Mouse (Mus musculus) olfactory bulb, adult 2 months (tissue): ENCODE data around the gene 1700030K09Rik. TPM values are rescaled to one million over a fixed set of nuclear protein-coding genes. Genes with fewer than 3 reads are reported as not detected.

Source experiments
- H3K27ac ChIP-seq: fragments of 200-500 bp; 2 replicates; pipeline ENCODE4 v1.5.1; 2012; ENCODE audit warnings: low read depth, low read length; ENCODE audit not compliant: insufficient read depth
- H3K4me1 ChIP-seq: fragments of 200-500 bp; 2 replicates; pipeline ENCODE4 v1.6.1; 2012; ENCODE audit warnings: low read length; ENCODE audit not compliant: control insufficient read depth, insufficient read depth
- H3K4me3 ChIP-seq: fragments of 200-500 bp; 2 replicates; pipeline ENCODE4 v1.5.1; 2012; ENCODE audit warnings: mild to moderate bottlenecking, low read depth, low read length, moderate library complexity; ENCODE audit not compliant: insufficient read depth
- CTCF ChIP-seq: fragments of 200-500 bp; IDR thresholded peaks from 2 replicates; pipeline ENCODE4 v1.5.1; 2012; ENCODE audit warnings: low read depth, mild to moderate bottlenecking, low read length, moderate library complexity; ENCODE audit not compliant: insufficient read depth
- POLR2A ChIP-seq: fragments of 200-500 bp; IDR thresholded peaks from 2 replicates; pipeline ENCODE4 v1.6.1; 2012; ENCODE audit warnings: mild to moderate bottlenecking, low read depth, low read length, moderate library complexity; ENCODE audit not compliant: insufficient read depth
- WGBS: fragments of 180-500 bp; shearing (Covaris S2); methylation state at CpG from one replicate; pipeline ENCODE4 v1.1.7; 2018; 5-methylcytosine and 5-hydroxymethylcytosine counted together
- polyA plus RNA-seq: library from polyadenylated mRNA; stranded (reverse); fragments of >200 nt; gene quantifications from 2 replicates; pipeline ENCODE4 v1.2.4, GENCODE M21; 2012; ENCODE audit warnings: low replicate concordance; ENCODE audit not compliant: missing spikeins, insufficient read depth, insufficient read length

1700030K09Rik gene
- polyA plus RNA-seq, 1 experiment: not detected

DNA sequence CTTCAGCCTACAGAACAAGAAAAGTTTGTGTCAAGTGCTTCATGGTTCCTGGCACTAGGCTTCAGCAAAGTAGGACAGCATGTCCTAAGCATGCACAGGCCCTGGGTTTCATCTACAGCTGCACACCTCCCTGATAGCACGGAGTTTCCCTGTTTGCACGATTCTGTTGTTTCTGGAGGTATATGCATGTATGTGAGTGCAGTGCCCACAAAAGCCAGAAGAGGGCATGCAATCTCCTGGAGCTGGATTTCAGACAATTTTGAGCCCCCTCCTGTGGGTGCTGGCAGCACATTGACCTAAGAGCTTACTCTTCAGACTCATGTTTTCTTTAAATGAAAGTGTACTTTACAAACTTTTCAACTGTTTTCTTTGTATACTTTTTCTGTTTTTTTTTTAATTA is 10.2 kb downstream of the 1700030K09Rik start:
- TF ChIP-seq CTCF (no peak), POLR2A (no peak)
- no peak overlapping the region for H3K4me3 ChIP-seq
- H3K4me1 ChIP-seq: no peaks in the 10 kb centered on the region
- H3K27ac ChIP-seq: no peak overlapping the region
- 96% methylated on average over 2 of the region's 2 CpGs for WGBS

DNA sequence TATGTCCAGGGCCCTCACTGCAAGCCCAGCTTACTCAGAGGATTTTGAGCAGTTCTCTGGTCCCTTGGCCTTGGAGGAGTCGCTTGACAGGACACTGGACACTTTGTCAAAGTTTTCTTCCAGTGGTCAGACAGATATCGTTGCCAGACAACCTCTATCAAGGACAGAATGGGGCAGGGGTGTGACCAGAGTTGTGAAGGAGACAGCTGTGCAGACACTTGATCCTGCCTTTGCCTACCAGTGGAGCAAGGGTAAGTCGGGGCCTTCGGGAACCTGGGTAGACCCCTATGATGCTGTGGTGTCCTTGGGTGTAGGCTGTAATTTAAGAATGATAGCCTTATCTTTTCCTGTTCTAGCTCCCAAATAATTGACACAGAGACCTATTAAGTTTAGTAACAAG is 11.6 kb downstream of the 1700030K09Rik start:
- no peak for TF ChIP-seq CTCF
- TF ChIP-seq POLR2A: no peak
- WGBS: 90% methylated on average over 4 of the region's 4 CpGs
- Histone ChIP-seq H3K4me1 (no peaks in the 10 kb centered on the region), H3K4me3 (no peak overlapping the region), H3K27ac (no peak overlapping the region)

DNA sequence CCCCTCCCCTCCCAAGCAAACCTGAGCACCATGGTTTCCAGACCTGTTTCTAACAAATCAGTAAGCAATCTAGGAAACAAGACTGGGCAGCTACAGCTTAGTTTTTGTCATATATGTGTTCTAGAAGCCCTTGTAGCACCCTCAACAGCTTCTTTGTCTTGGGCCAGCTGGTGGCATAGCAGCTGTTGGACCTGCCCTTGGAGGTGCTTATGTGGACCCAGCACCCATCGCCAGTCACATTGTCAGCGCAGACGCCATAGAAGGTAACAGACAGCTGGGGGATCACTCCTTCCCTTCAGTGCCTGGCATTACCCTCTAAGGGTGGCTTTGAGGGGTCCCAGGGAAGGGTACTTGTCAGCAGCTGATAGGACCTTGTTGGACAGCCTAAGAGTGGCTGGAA is 14.1 kb downstream of the 1700030K09Rik start:
- H3K4me1 ChIP-seq: no peaks in the 10 kb centered on the region
- TF ChIP-seq CTCF (no peak), POLR2A (no peak)
- 87% methylated on average over 3 of the region's 3 CpGs for WGBS
- no peak overlapping the region for H3K4me3 ChIP-seq
- no peak overlapping the region for H3K27ac ChIP-seq

DNA sequence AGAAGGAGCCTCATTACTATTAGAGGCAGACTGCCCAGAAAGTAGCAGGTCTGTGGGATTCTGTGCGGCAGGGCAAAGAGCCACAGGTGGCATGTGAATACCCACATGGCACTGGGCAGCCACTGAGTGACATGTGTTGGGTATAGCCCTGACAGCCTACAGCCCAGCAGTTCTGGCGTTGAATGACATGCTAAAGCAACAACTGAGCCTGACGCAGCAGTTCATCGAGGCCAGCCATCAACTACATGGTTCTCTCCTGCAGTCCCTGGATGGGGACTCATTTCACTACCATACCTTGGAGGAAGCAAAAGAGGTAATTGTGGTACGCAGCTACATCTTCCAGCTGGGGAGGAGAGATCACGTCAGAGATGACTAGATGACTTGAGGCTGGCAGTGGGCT is 14.8 kb downstream of the 1700030K09Rik start:
- H3K4me1 ChIP-seq: no peaks in the 10 kb centered on the region

DNA sequence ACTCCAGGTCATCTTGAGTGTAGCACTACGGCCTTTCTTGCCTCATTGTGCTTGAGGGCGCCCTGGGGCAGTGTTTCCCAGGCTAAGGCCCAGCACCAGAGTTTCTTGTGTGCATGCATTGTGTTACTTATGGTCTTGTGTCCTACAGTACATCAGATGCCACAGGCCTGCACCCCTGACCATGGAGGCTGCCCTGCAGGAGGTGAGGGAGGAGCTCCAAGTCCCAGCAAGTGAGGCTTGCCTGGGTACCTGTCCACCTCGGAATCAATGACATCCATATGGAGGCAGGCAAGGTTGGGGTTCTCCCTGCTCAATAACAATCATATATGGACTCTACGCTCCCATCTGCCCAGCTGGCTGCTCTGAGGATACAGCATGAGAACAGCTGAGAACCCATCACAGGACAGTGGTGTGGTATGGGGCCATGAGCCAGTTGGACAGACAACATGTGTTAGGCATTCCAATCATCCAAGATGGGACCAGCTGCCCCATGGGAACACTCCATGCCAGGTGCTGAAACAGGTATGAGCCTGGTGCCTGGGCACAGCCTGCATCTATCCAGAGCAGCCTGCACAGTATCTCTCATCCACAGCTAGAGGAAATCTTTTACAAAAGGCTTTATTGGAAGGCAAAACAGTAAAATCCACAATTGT is 16.3 kb downstream of the 1700030K09Rik start:
- H3K27ac ChIP-seq: no peak overlapping the region
- WGBS: 92% methylated on average over 4 of the region's 4 CpGs

More for the DNA sequence above, 14.8 kb downstream of the 1700030K09Rik start:
- no peak overlapping the region for H3K4me3 ChIP-seq
- no peak for TF ChIP-seq CTCF
- no peak for TF ChIP-seq POLR2A
- WGBS: 88% methylated on average over 6 of the region's 6 CpGs
- no peak overlapping the region for H3K27ac ChIP-seq

DNA sequence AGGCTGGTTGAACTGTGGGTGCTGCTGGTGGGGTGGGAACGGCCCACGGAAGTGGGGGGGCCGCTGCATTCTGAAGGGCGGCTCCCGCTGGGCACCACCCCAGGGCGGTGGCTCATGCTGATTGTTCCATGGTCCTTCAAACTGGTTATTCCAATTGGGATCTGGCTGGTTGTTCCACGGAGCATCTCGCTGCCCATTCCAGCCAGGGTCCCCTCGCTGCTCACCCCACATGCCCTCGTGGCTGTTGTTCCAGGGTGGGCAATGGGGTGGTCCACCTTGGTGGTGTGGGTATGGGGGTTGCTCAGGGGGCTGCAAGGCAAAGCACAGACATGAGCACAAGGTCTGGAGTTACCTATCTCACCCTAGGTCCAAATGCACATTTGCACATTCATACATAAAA is 20.5 kb downstream of the 1700030K09Rik start:
- TF ChIP-seq CTCF (no peak), POLR2A (no peak)
- WGBS: 92% methylated on average over 10 of the region's 10 CpGs
- H3K27ac ChIP-seq: no peak overlapping the region
- no peak overlapping the region for H3K4me3 ChIP-seq
- H3K4me1 ChIP-seq: no peaks in the 10 kb centered on the region

More for the DNA sequence above, 16.3 kb downstream of the 1700030K09Rik start:
- TF ChIP-seq CTCF (no peak), POLR2A (no peak)
- Histone ChIP-seq H3K4me3 (no peak overlapping the region), H3K4me1 (no peaks in the 10 kb centered on the region)

DNA sequence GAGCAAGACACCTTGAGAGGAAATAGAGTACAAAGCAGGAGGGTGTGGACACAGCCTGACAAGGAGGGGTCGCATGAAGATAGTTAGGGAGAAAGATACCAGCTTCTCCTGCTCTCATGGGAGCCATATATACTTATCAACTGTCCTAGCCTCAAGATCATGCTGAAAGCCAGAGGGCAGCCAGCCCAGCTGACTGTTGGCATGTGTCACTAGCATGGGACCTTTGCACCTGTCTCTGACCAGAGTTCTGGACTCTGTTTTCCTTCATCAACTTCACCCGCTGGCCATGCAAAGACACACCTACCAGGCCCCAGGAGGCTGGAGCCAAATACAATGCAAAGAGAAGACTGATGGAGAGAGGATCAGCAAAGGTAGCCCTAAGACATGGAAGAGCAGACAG is 25.6 kb downstream of the 1700030K09Rik start:
- H3K27ac ChIP-seq: no peak overlapping the region
- WGBS: 88% methylated on average over 2 of the region's 2 CpGs
- H3K4me1 ChIP-seq: peaks cover 4% of the 10 kb centered on the region; the same call in 1 of the 2 replicates
- H3K4me3 ChIP-seq: no peak overlapping the region
- no peak for TF ChIP-seq POLR2A
- no peak for TF ChIP-seq CTCF

DNA sequence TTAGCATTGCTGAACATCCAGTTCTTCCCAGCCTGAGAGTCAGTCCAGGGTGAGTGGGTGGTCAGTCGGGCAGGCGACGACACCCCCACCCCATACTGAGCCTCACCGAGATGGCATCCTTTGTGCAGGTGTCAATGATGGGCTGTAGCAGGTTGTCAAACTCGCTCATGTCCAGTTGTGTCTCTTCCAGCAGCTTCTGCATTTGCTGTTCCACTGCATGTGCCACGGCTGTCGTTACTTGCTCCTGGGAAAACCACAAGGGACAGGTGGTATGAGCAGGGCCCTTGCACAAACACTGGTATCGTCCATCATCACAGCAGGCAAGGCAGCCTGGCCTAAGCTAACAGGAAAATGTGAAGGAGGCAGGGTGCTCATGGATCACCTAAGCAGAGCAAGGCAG is 26.3 kb downstream of the 1700030K09Rik start:
- TF ChIP-seq CTCF (no peak), POLR2A (no peak)
- peaks cover 4% of the 10 kb centered on the region; the same call in 1 of the 2 replicates for H3K4me1 ChIP-seq
- WGBS: 96% methylated on average over 8 of the region's 8 CpGs
- no peak overlapping the region for H3K4me3 ChIP-seq
- no peak overlapping the region for H3K27ac ChIP-seq

DNA sequence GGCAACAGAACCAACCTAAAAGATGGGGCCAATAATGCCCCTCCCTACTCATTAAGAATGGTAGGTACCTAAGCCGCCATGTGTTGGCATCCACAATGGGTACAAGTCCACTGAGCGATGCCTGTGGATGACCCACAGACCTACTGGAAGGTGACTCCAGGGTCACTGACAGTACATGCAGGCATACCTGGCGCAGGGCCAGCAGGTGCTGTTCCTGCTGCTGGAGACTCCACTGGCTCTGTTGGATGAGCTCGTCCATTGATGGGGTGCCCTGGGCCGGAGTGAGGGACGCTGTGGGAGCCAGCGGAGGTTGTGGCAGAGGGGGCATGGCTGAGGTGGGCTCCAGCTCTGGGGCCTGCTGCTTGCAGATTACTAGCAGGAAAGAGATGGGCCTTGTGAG is 27.0 kb downstream of the 1700030K09Rik start:
- TF ChIP-seq POLR2A: no peak
- no peak for TF ChIP-seq CTCF
- H3K27ac ChIP-seq: no peak overlapping the region
- 90% methylated on average over 7 of the region's 7 CpGs for WGBS
- H3K4me1 ChIP-seq: peaks cover 4% of the 10 kb centered on the region; the same call in 1 of the 2 replicates
- no peak overlapping the region for H3K4me3 ChIP-seq
